Mouse (Mus musculus): ENCODE measurements around the gene Dgkg. TPM values are rescaled to one million over a fixed set of nuclear protein-coding genes. Genes with fewer than 3 reads are reported as not detected.

Dgkg gene
- total and polyA plus RNA-seq, 2 experiments from 2014 or later, result 0.08 to 0.44 TPM

- no peak overlapping the region for H3K4me2 ChIP-seq (ENCODE audit: low read depth, low read length)
- H3K9ac ChIP-seq (replicated peaks; ENCODE audit: low read depth, low read length), result no peak overlapping the region
- ATAC-seq (ENCODE audit: insufficient read depth, low read depth) (no peak), DNase-seq (ENCODE audit: low spot score) (no peak)
- no peak overlapping the region for H3K27ac ChIP-seq (ENCODE audit: low read depth)
- H3K36me3 ChIP-seq (replicated peaks; ENCODE audit: control insufficient read depth, insufficient read depth, low read length), result no peaks in the 10 kb centered on the region
- no peaks in the 10 kb centered on the region for H3K4me1 ChIP-seq (ENCODE audit: control insufficient read depth, insufficient read depth)
- no peak overlapping the region for H3K4me3 ChIP-seq (ENCODE audit: low read depth, low read length)
- 80% methylated on average over 2 of the region's 2 CpGs for WGBS
- no peak for TF ChIP-seq CTCF (IDR thresholded peaks at IDR 0.05; ENCODE audit: low read depth)
- TF ChIP-seq EP300 (IDR thresholded peaks at IDR 0.05; ENCODE audit: low read depth), result no peak
- H3K27me3 ChIP-seq (ENCODE audit: control insufficient read depth, insufficient read depth, low read length), result no peaks in the 10 kb centered on the region
- no peaks in the 10 kb centered on the region for H3K9me3 ChIP-seq (replicated peaks; ENCODE audit: control insufficient read depth, low read length)
Measured at GRCm38 (mm10) chr16:22689622-22690021, 32.6 kb upstream of the Dgkg start.

- no peak for DNase-seq (ENCODE audit: low spot score)
- Histone ChIP-seq H3K4me2 (ENCODE audit: low read depth, low read length) (no peak overlapping the region), H3K9ac (replicated peaks; ENCODE audit: low read depth, low read length) (no peak overlapping the region), H3K27me3 (ENCODE audit: control insufficient read depth, insufficient read depth, low read length) (no peaks in the 10 kb centered on the region), H3K4me3 (ENCODE audit: low read depth, low read length) (no peak overlapping the region), H3K9me3 (replicated peaks; ENCODE audit: control insufficient read depth, low read length) (no peaks in the 10 kb centered on the region), H3K36me3 (replicated peaks; ENCODE audit: control insufficient read depth, insufficient read depth, low read length) (no peaks in the 10 kb centered on the region), H3K27ac (ENCODE audit: low read depth) (no peak overlapping the region), H3K4me1 (ENCODE audit: control insufficient read depth, insufficient read depth) (no peaks in the 10 kb centered on the region)
- no peak for ATAC-seq (ENCODE audit: insufficient read depth, low read depth)
- WGBS, result 58% methylated on average over 8 of the region's 8 CpGs
- TF ChIP-seq EP300 (IDR thresholded peaks at IDR 0.05; ENCODE audit: low read depth), result no peak
- no peak for TF ChIP-seq CTCF (IDR thresholded peaks at IDR 0.05; ENCODE audit: low read depth)
Measured at GRCm38 (mm10) chr16:22687711-22688230, 30.8 kb upstream of the Dgkg start.

GRCm38 (mm10) chr16:22683605-22684004 is 26.6 kb upstream of the Dgkg start:
- no peaks in the 10 kb centered on the region for H3K9me3 ChIP-seq (replicated peaks; ENCODE audit: control insufficient read depth, low read length)
- H3K4me2 ChIP-seq (ENCODE audit: low read depth, low read length), result no peak overlapping the region
- ATAC-seq (ENCODE audit: insufficient read depth, low read depth) (no peak), DNase-seq (ENCODE audit: low spot score) (no peak)
- no peak overlapping the region for H3K27ac ChIP-seq (ENCODE audit: low read depth)
- no peaks in the 10 kb centered on the region for H3K4me1 ChIP-seq (ENCODE audit: control insufficient read depth, insufficient read depth)
- no peak overlapping the region for H3K9ac ChIP-seq (replicated peaks; ENCODE audit: low read depth, low read length)
- H3K36me3 ChIP-seq (replicated peaks; ENCODE audit: control insufficient read depth, insufficient read depth, low read length), result no peaks in the 10 kb centered on the region
- 61% methylated on average over 3 of the region's 3 CpGs for WGBS
- no peak overlapping the region for H3K4me3 ChIP-seq (ENCODE audit: low read depth, low read length)
- TF ChIP-seq CTCF (IDR thresholded peaks at IDR 0.05; ENCODE audit: low read depth), result no peak
- TF ChIP-seq EP300 (IDR thresholded peaks at IDR 0.05; ENCODE audit: low read depth), result no peak
- no peaks in the 10 kb centered on the region for H3K27me3 ChIP-seq (ENCODE audit: control insufficient read depth, insufficient read depth, low read length)

GRCm38 (mm10) chr16:22682727-22683126 is 25.7 kb upstream of the Dgkg start:
- Histone ChIP-seq H3K9me3 (replicated peaks; ENCODE audit: control insufficient read depth, low read length) (no peaks in the 10 kb centered on the region), H3K27ac (ENCODE audit: low read depth) (no peak overlapping the region), H3K36me3 (replicated peaks; ENCODE audit: control insufficient read depth, insufficient read depth, low read length) (no peaks in the 10 kb centered on the region), H3K27me3 (ENCODE audit: control insufficient read depth, insufficient read depth, low read length) (no peaks in the 10 kb centered on the region), H3K4me3 (ENCODE audit: low read depth, low read length) (no peak overlapping the region), H3K4me1 (ENCODE audit: control insufficient read depth, insufficient read depth) (no peaks in the 10 kb centered on the region), H3K4me2 (ENCODE audit: low read depth, low read length) (no peak overlapping the region), H3K9ac (replicated peaks; ENCODE audit: low read depth, low read length) (no peak overlapping the region)
- TF ChIP-seq CTCF (IDR thresholded peaks at IDR 0.05; ENCODE audit: low read depth) (no peak), EP300 (IDR thresholded peaks at IDR 0.05; ENCODE audit: low read depth) (no peak)
- ATAC-seq (ENCODE audit: insufficient read depth, low read depth) (no peak), DNase-seq (ENCODE audit: low spot score) (no peak)

- H3K27me3 ChIP-seq (ENCODE audit: control insufficient read depth, insufficient read depth, low read length), result no peaks in the 10 kb centered on the region
- no peak overlapping the region for H3K4me3 ChIP-seq (ENCODE audit: low read depth, low read length)
- no peak overlapping the region for H3K9ac ChIP-seq (replicated peaks; ENCODE audit: low read depth, low read length)
- H3K27ac ChIP-seq (ENCODE audit: low read depth), result no peak overlapping the region
- H3K36me3 ChIP-seq (replicated peaks; ENCODE audit: control insufficient read depth, insufficient read depth, low read length), result no peaks in the 10 kb centered on the region
- no peaks in the 10 kb centered on the region for H3K4me1 ChIP-seq (ENCODE audit: control insufficient read depth, insufficient read depth)
- no peaks in the 10 kb centered on the region for H3K9me3 ChIP-seq (replicated peaks; ENCODE audit: control insufficient read depth, low read length)
- no peak for ATAC-seq (ENCODE audit: insufficient read depth, low read depth)
- DNase-seq (ENCODE audit: low spot score), result no peak
- WGBS, result 53% methylated on average over 3 of the region's 3 CpGs
- no peak overlapping the region for H3K4me2 ChIP-seq (ENCODE audit: low read depth, low read length)
- no peak for TF ChIP-seq CTCF (IDR thresholded peaks at IDR 0.05; ENCODE audit: low read depth)
- TF ChIP-seq EP300 (IDR thresholded peaks at IDR 0.05; ENCODE audit: low read depth), result no peak
Measured at GRCm38 (mm10) chr16:22679641-22680040, 22.6 kb upstream of the Dgkg start.

GRCm38 (mm10) chr16:22674636-22675035 is 17.6 kb upstream of the Dgkg start:
- TF ChIP-seq EP300 (IDR thresholded peaks at IDR 0.05; ENCODE audit: low read depth), result no peak
- TF ChIP-seq CTCF (IDR thresholded peaks at IDR 0.05; ENCODE audit: low read depth), result no peak
- DNase-seq (ENCODE audit: low spot score), result no peak
- 57% methylated on average over 10 of the region's 10 CpGs for WGBS

More at GRCm38 (mm10) chr16:22674636-22675035, 17.6 kb upstream of the Dgkg start:
- Histone ChIP-seq H3K4me3 (ENCODE audit: low read depth, low read length) (no peak overlapping the region), H3K27me3 (ENCODE audit: control insufficient read depth, insufficient read depth, low read length) (no peaks in the 10 kb centered on the region), H3K4me2 (ENCODE audit: low read depth, low read length) (no peak overlapping the region), H3K27ac (ENCODE audit: low read depth) (no peak overlapping the region), H3K36me3 (replicated peaks; ENCODE audit: control insufficient read depth, insufficient read depth, low read length) (no peaks in the 10 kb centered on the region), H3K9ac (replicated peaks; ENCODE audit: low read depth, low read length) (no peak overlapping the region), H3K9me3 (replicated peaks; ENCODE audit: control insufficient read depth, low read length) (no peaks in the 10 kb centered on the region), H3K4me1 (ENCODE audit: control insufficient read depth, insufficient read depth) (no peaks in the 10 kb centered on the region)
- no peak for ATAC-seq (ENCODE audit: insufficient read depth, low read depth)

Data from heart, postnatal 0 days (tissue).